Mouse (Mus musculus) embryonic facial prominence, embryonic 10.5 days (tissue): ENCODE measurements around the gene Sp8. TPM values are rescaled to one million over a fixed set of nuclear protein-coding genes. Genes with fewer than 3 reads are reported as not detected.

Source experiments
- DNase-seq: peaks from one replicate; pipeline ENCODE4 v3.0.0-alpha.2; 2017; ENCODE audit warnings: low spot score
- H3K27ac ChIP-seq: fragments of 300-500 bp; sonication (generic); replicated peaks from 2 replicates; pipeline ENCODE4 v1.5.1; 2016; ENCODE audit warnings: mild to moderate bottlenecking
- H3K27me3 ChIP-seq: fragments of 300-500 bp; sonication (generic); replicated peaks from 2 replicates; pipeline ENCODE4 v1.6.1; 2016; ENCODE audit warnings: low read depth, mild to moderate bottlenecking; ENCODE audit not compliant: poor library complexity, severe bottlenecking
- H3K36me3 ChIP-seq: fragments of 300-500 bp; sonication (generic); replicated peaks from 2 replicates; pipeline ENCODE4 v1.6.1; 2016; ENCODE audit warnings: mild to moderate bottlenecking, moderate library complexity
- H3K4me1 ChIP-seq: fragments of 300-500 bp; sonication (generic); 2 replicates; pipeline ENCODE4 v1.6.1; 2016
- H3K4me3 ChIP-seq: fragments of 300-500 bp; sonication (generic); 2 replicates; pipeline ENCODE4 v1.5.1; 2016; ENCODE audit warnings: mild to moderate bottlenecking, moderate library complexity
- H3K9me3 ChIP-seq: fragments of 300-500 bp; sonication (generic); 2 replicates; pipeline ENCODE4 v1.6.1; 2016; ENCODE audit warnings: mild to moderate bottlenecking
- WGBS: fragments of 180-500 bp; shearing (Covaris S2); methylation state at CpG from one replicate; pipeline ENCODE4 v1.1.7; 2016; 5-methylcytosine and 5-hydroxymethylcytosine counted together
- polyA plus RNA-seq: library from polyadenylated mRNA; unstranded; fragments of >200 nt; fragmentation: Nextera tagmentation; extraction: Ambion mirVana; gene quantifications from 2 replicates; pipeline ENCODE4 v1.2.1, GENCODE M21; 2016

Gene Sp8
- 7.2 and 8.1 TPM in 2 replicates for polyA plus RNA-seq

- Histone ChIP-seq H3K4me3 (peak within 1 kb of the TSS; percentile 62), H3K4me1 (peaks cover 33% of the 10 kb centered on the region), H3K27me3 (peaks cover 100% of the 10 kb centered on the region), H3K27ac (peak within 1 kb of the TSS; percentile 64), H3K9me3 (no peaks in the 10 kb centered on the region), H3K36me3 (no peaks in the 10 kb centered on the region)
- under 1% methylated on average over 6 of the region's 6 CpGs for WGBS
- DNase-seq: peak; percentile 42
Measured at GRCm38 (mm10) chr12:118846221-118846620, at the start of gene Sp8. Gene Sp8, plus strand, starts transcription at chr12:118846329.

- Histone ChIP-seq H3K4me1 (peaks cover 7% of the 10 kb centered on the region), H3K9me3 (no peaks in the 10 kb centered on the region), H3K27me3 (peaks cover 14% of the 10 kb centered on the region), H3K4me3 (peak overlapping the region; percentile 36), H3K36me3 (no peaks in the 10 kb centered on the region), H3K27ac (no peak overlapping the region)
- 1% methylated on average over 17 of the region's 17 CpGs for WGBS
- peak; percentile 42 for DNase-seq
Measured at GRCm38 (mm10) chr12:118811328-118811961, 34.7 kb upstream of the Sp8 start.

GRCm38 (mm10) chr12:118814561-118814960 lies 31.6 kb upstream of the Sp8 start:
- DNase-seq: no peak
- peaks cover 14% of the 10 kb centered on the region for H3K27me3 ChIP-seq
- WGBS: 84% methylated on average over 3 of the region's 3 CpGs
- H3K4me3 ChIP-seq: no peak overlapping the region
- H3K9me3 ChIP-seq: no peaks in the 10 kb centered on the region
- no peaks in the 10 kb centered on the region for H3K36me3 ChIP-seq
- no peak overlapping the region for H3K27ac ChIP-seq
- peaks cover 7% of the 10 kb centered on the region for H3K4me1 ChIP-seq

- Histone ChIP-seq H3K36me3 (no peaks in the 10 kb centered on the region), H3K4me1 (peaks cover 6% of the 10 kb centered on the region), H3K9me3 (no peaks in the 10 kb centered on the region), H3K4me3 (no peak overlapping the region), H3K27ac (no peak overlapping the region), H3K27me3 (peaks cover 13% of the 10 kb centered on the region; the same call in 1 of the 2 replicates)
- DNase-seq: no peak
Measured at GRCm38 (mm10) chr12:118816156-118816555, 30.0 kb upstream of the Sp8 start.

- no peak for DNase-seq
- Histone ChIP-seq H3K36me3 (no peaks in the 10 kb centered on the region), H3K27me3 (peaks cover 8% of the 10 kb centered on the region), H3K9me3 (no peaks in the 10 kb centered on the region), H3K4me1 (0 out of 2 replicates have a peak, but pooled peaks cover 3% of the 10 kb centered on the region), H3K4me3 (no peak overlapping the region), H3K27ac (no peak overlapping the region)
- WGBS: 79% methylated on average over 6 of the region's 6 CpGs
Measured at GRCm38 (mm10) chr12:118829881-118830280, 16.2 kb upstream of the Sp8 start.

- H3K4me1 ChIP-seq: peaks cover 13% of the 10 kb centered on the region
- no peaks in the 10 kb centered on the region for H3K9me3 ChIP-seq
- peaks cover 75% of the 10 kb centered on the region for H3K27me3 ChIP-seq
- no peaks in the 10 kb centered on the region for H3K36me3 ChIP-seq
- under 1% methylated on average over 72 of the region's 72 CpGs for WGBS
- peak overlapping the region; percentile 66 for H3K4me3 ChIP-seq
- peak overlapping the region; percentile 66 for H3K27ac ChIP-seq
- DNase-seq: peak; percentile 75
Measured at GRCm38 (mm10) chr12:118836411-118837341, 9.5 kb upstream of the Sp8 start.

- Histone ChIP-seq H3K36me3 (no peaks in the 10 kb centered on the region), H3K4me3 (peak overlapping the region; percentile 66), H3K4me1 (peaks cover 13% of the 10 kb centered on the region), H3K27me3 (peaks cover 82% of the 10 kb centered on the region), H3K9me3 (no peaks in the 10 kb centered on the region), H3K27ac (peak overlapping the region; percentile 66; the same call in 1 of the 2 replicates)
- WGBS: 1% methylated on average over 11 of the region's 11 CpGs
- DNase-seq: no peak
Measured at GRCm38 (mm10) chr12:118837361-118837760, 8.8 kb upstream of the Sp8 start.

- Histone ChIP-seq H3K9me3 (no peaks in the 10 kb centered on the region), H3K27me3 (peaks cover 91% of the 10 kb centered on the region), H3K27ac (no peak overlapping the region), H3K4me3 (no peak overlapping the region), H3K4me1 (peaks cover 20% of the 10 kb centered on the region), H3K36me3 (no peaks in the 10 kb centered on the region)
- WGBS: 2% methylated on average over 2 of the region's 2 CpGs
- DNase-seq: no peak
Measured at GRCm38 (mm10) chr12:118838260-118838659, 7.9 kb upstream of the Sp8 start.

- H3K27me3 ChIP-seq: peaks cover 100% of the 10 kb centered on the region
- peaks cover 20% of the 10 kb centered on the region for H3K4me1 ChIP-seq
- no peaks in the 10 kb centered on the region for H3K36me3 ChIP-seq
- H3K27ac ChIP-seq: no peak overlapping the region
- H3K4me3 ChIP-seq: no peak overlapping the region
- DNase-seq: peak; percentile 21
- WGBS: 6% methylated on average over 5 of the region's 5 CpGs
- H3K9me3 ChIP-seq: no peaks in the 10 kb centered on the region
Measured at GRCm38 (mm10) chr12:118839398-118839797, 6.7 kb upstream of the Sp8 start.

- Histone ChIP-seq H3K27ac (no peak overlapping the region), H3K36me3 (no peaks in the 10 kb centered on the region), H3K27me3 (peaks cover 100% of the 10 kb centered on the region), H3K9me3 (no peaks in the 10 kb centered on the region), H3K4me3 (no peak overlapping the region), H3K4me1 (peaks cover 20% of the 10 kb centered on the region)
- under 1% methylated on average over 15 of the region's 15 CpGs for WGBS
- peak; percentile 25 for DNase-seq
Measured at GRCm38 (mm10) chr12:118840301-118840700, 5.8 kb upstream of the Sp8 start.

GRCm38 (mm10) chr12:118840861-118841260 lies 5.3 kb upstream of the Sp8 start:
- H3K27ac ChIP-seq: no peak overlapping the region
- H3K36me3 ChIP-seq: no peaks in the 10 kb centered on the region
- 1% methylated on average over 12 of the region's 12 CpGs for WGBS
- H3K4me1 ChIP-seq: peaks cover 20% of the 10 kb centered on the region
- H3K9me3 ChIP-seq: no peaks in the 10 kb centered on the region
- H3K27me3 ChIP-seq: peaks cover 100% of the 10 kb centered on the region
- DNase-seq: peak; percentile 43
- no peak overlapping the region for H3K4me3 ChIP-seq

GRCm38 (mm10) chr12:118841381-118841922 lies 4.7 kb upstream of the Sp8 start:
- Histone ChIP-seq H3K27me3 (peaks cover 100% of the 10 kb centered on the region), H3K4me3 (no peak overlapping the region), H3K27ac (no peak overlapping the region), H3K4me1 (peaks cover 18% of the 10 kb centered on the region), H3K9me3 (no peaks in the 10 kb centered on the region), H3K36me3 (no peaks in the 10 kb centered on the region)
- DNase-seq: peak; percentile 32
- 6% methylated on average over 5 of the region's 5 CpGs for WGBS
